Mouse (Mus musculus) gastrocnemius, postnatal 10 days (tissue): Measurements from ENCODE around the gene Tfam. TPM values are rescaled to one million over a fixed set of nuclear protein-coding genes. Genes with fewer than 3 reads are reported as not detected.

Source experiments
- DNase-seq: peaks from one replicate; pipeline ENCODE4 v3.0.0; 2021; ENCODE audit warnings: mixed read lengths
- long read RNA-seq, 2 experiments: library from polyadenylated mRNA; stranded (forward); transcript quantifications; one replicate each; pipeline ENCODE4 v2.0.0; 2021
- total RNA-seq, 2 experiments: library from RNA; stranded (reverse); gene quantifications; 2 replicates each; pipeline ENCODE4 v1.2.3; 2021

The Tfam gene
- total RNA-seq = 10 to 100 TPM; 48.1 to 53.0 TPM
- long read RNA-seq, experiment 1, full-length matches to known transcripts = 33 of 36 reads
- long read RNA-seq, experiment 1, partial matches to known transcripts = 0 of 36 reads
- long read RNA-seq, experiment 1, other reads (novel, unspliced or antisense) = 3 of 36 reads
- long read RNA-seq, experiment 2, full-length matches to known transcripts = 37 of 38 reads
- long read RNA-seq, experiment 2, partial matches to known transcripts = 0 of 38 reads
- long read RNA-seq, experiment 2, other reads (novel, unspliced or antisense) = 1 of 38 reads

- no peak for DNase-seq
These were observed at the start of gene Tfam for GRCm38 (mm10) chr10:71238240-71238554. Gene Tfam, minus strand, starts transcription at chr10:71238280.

DNA sequence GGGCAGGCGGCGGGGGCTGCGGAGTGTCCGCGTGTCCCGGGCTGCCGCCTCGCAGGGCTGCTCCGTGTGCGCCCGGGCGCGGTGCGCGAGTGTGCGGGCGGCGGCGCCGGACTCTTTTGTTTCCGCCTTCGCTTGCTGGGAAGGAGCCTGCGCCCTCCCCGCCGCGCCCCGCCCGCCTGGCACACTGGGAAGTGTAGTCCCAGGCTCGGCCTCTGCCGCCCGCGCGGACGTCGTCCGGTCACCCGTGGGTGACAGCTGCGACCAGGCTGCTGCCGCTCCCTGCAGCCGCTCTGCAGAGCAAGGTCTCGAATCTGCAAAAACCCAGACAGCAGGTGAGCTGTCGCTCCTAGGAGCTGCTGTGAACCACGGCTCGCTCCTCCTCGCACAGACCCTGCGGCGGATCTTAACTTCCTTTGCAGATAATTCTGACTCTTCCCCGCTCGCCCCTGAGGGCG lies 47.1 kb upstream of the Tfam start, which contains the start of gene Ube2d1:
Gene Ube2d1, minus strand, starts transcription at position 137 of the 455 bp plus-strand sequence.
- DNase-seq = peak; percentile 91

GRCm38 (mm10) chr10:71284511-71285125 lies 46.5 kb upstream of the Tfam start:
- peak; percentile 45 for DNase-seq

GRCm38 (mm10) chr10:71284131-71284510 lies 46.0 kb upstream of the Tfam start:
- no peak for DNase-seq

GRCm38 (mm10) chr10:71273008-71273739 lies 35.1 kb upstream of the Tfam start:
- no peak for DNase-seq

DNA sequence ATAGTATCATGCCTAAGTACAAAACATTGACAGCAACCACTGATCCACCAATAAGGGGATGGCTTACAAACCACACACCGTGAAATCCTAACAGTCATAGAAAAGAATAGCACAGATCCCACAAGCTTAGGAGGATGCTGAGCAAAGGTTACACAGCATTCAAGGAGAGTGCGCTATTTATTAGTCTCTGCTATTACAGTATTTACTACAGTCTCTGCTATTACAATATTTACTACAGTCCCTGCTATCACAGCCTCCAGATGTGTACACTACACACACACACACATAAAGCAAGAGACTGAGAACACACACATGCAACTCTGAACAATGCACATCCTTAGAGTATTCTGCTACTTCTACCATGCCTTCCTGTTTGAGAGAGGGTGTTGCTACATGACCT lies 29.9 kb upstream of the Tfam start:
- DNase-seq = no peak

DNA sequence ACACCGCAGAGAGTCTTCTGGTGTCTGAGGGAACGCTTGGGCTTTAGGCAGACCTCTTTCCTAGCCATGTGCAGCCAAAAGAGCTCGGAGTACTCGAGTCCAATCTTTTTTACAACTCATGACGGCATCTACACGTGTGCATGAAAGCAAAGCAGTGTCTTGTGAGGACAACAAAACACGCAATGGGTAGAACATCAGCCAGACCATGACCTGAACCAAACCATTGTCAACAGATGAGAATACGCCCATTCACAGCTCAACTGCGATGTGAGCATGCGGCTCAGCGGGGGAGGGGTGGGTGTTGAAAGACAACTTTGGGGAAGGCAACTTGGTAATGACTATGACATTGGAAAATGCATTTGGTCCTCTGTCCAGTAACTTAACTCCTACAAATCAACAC lies 29.4 kb upstream of the Tfam start:
- no peak for DNase-seq

DNA sequence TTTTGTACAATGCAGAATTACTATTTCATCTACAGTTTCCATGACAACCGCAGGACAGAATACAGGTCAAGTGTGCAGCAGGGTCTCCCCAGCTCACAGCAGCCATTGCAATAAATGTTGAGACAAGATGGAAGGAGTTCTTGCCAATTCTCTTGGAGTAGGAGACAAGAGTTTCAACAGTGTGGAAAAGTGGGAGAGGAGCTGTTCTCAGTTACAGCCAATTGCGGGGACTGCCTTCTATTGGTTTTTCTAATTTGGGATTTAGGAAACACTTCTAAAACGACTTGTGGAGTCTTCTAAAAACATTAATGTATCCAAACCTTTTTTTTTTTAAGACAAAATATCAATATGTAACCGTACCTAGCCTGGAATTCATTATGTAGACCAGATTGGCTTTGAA lies 27.0 kb upstream of the Tfam start:
- DNase-seq = no peak

DNA sequence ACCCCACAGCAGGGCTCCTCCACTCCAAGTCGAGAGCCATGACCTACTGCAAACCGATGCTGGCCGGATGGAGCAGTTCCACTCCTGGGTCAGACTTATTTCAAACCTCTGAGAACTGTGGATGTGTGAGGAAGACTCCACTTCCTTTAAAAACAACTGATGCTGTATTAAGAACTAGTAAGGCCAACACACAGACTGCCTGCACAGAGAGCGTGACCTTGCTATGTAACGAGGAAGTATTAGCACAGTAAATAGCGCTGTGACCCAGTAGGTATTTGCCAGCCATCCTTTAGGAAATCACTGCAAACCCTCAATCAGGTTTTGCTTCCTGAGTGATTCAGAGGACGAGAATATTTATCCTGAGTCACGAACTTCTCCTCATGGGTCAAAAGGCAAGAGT lies 23.6 kb upstream of the Tfam start:
- DNase-seq = no peak

GRCm38 (mm10) chr10:71258943-71259342 lies 20.9 kb upstream of the Tfam start:
- DNase-seq = no peak

DNA sequence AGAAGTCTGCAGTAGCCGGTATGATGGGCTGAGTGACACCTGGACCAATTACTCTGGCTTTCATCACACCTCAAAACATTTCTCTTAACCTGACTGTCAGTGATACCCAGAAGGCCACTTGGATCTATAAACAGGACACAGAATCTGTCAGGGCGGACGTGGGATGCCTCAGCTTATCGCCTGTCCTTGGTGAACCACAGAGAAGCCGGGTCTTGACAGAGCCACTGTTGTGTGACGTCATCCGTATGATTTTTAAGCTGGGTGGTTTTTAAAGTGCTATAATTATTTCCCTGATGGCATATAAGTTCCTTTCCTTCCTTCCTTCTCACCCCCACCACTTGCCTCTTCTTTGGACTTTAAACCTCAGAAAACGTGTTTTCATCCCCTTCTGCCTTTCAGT lies 20.4 kb upstream of the Tfam start:
- DNase-seq = no peak

GRCm38 (mm10) chr10:71253147-71253546 lies 15.1 kb upstream of the Tfam start:
- DNase-seq = no peak

DNA sequence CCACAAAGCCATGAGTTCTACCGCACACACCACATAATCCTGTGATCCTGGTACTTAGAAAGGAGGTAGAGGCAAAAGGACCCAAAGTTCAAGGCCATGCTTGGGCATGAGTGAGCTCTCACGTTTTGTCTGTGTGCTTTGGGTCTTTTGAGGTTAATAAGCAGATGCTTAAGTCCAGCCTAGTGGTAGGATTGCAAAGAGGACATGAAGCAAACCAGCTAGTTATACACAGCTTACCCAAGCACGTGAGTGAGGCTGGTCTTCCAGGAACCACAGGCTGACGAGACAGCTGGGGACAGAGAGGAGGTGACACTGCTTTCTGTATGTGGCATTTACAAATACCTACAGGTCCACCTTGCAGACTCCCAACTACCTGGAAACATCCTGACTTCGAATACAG lies 14.3 kb upstream of the Tfam start:
- DNase-seq = peak; percentile 12

DNA sequence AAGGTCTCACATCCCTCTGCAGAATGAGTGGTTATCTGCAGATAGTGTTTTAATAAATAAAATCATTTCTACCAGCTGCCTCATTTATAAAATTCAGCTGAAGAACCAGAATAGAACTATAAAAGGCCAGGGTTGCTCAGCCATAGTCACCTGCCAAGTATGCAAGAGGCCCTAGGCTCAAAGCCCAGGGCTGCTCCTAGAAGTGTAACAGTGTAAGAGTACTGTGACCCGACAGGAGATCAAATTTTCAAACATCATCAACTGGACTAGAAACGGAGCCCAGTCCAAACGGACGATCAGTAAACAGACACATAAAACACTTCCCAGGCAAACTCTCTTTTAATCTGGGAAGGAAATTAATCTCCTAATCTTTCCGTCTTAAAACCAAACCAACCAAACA lies 13.8 kb upstream of the Tfam start:
- peak; percentile 29 for DNase-seq

DNA sequence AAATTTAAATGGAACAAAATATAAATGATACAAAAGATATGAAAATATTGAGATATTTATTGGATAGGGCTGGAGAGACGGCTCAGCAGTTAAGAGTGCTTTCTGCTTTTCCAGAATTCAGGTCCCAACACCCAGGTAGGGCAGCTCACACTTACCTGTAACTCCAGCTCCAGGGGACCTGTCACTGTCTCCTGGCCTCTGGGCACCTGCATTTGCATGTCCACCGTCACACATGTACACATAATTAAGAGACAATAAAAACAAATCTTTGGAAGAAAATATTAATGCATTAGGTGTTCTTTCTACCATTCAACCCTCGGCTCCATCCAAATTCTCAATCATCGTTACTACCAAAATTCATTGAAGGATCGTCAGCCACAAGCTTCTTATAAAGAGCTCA lies 13.2 kb upstream of the Tfam start:
- DNase-seq = no peak

DNA sequence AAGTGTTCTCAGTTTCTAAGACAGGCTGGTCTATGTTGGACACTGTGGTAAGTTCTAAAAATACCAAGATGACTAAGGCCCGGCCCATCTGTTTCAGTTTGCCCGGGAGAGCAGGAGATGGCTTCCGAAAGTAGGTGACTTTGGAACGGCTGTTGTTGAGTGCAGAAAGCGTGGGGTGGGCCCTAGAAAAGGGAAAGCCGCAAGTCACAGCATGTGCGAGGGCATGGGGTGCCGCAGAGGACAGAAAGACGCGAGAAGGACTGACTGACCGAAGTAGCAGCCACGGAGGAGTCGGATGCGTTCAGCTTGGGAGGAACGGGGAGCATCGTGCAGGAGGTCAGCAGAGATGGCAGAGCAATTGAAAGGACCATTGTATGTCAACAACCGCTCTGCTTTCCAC lies 12.4 kb upstream of the Tfam start:
- DNase-seq = peak; percentile 8

GRCm38 (mm10) chr10:71249086-71249880 lies 11.2 kb upstream of the Tfam start:
- DNase-seq = no peak

- DNase-seq = no peak
These were observed 8.9 kb upstream of the Tfam start for GRCm38 (mm10) chr10:71246956-71247355.

- no peak for DNase-seq
These were observed 1.5 kb upstream of the Tfam start for GRCm38 (mm10) chr10:71239479-71240120.

DNA sequence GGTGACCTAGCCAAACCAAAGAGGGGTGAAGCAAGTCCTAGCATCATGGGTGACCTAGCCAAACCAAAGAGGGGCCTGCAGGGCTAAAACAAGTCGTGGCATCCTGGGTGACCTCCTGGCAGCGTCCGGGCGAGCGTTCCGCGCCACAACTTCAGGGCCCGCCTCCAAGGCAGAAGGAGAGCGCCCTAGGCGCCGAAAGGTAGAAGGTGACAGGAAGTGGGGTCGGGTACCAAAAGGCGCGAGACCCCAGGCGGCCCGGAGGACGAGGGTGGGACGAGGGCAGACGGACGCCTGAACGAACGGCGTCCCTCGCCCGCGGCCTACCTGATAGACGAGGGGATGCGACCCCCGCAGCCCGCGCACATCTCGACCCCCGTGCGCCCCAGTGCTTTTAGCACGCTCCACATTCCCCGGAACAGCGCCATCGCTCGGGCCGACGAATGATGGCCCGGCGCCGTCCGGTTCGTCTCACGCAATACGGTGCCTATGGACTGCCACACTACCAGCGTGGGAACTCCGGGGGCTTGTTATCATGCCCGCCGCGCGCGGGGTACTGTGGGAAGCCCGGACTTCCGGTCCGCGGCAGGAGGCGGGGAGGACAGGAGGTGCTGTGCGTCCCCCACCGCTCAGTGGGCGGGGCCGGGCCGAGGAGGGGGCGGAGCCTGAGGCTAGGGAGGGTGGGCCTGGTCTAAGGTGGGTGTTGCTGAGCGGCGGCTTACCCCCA lies 402 bp downstream of the Tfam start:
- peak; percentile 96 for DNase-seq

DNA sequence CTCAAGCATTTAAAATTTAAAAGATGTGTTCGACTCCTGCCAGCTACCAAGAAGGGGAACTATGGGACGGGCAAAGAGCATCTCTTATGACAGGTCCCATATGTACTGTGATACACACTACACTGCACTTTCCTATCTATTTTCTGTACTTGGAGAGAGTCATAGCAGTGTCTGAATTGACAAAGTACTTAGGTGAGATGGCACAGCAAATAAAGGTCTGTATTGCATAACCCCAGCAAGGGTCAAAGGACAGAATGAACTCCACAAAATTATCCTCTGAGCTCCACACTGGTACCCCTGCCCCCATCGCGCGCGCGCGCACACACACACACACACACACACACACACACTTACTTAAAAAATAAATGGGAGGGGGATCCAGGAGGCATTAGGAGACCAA lies 4.0 kb downstream of the Tfam start:
- DNase-seq = no peak

- DNase-seq = peak; percentile 95
These were observed 12.2 kb downstream of the Tfam start for GRCm38 (mm10) chr10:71225894-71226293.
